Mouse (Mus musculus) ES-Bruce4 (cell line): Measurements from ENCODE around the gene Zfp408.

ENCODE experiments used
- CTCF ChIP-seq: IDR thresholded peaks from one replicate; pipeline ENCODE4 v1.8.1; 2011; ENCODE audit warnings: low read depth, low read length
- POLR2A ChIP-seq: IDR thresholded peaks from one replicate; pipeline ENCODE4 v1.8.1; 2011; ENCODE audit warnings: low read length; ENCODE audit not compliant: insufficient read depth

GRCm38 (mm10) chr2:91656774-91657173 is 7.2 kb upstream of the Zfp408 start:
- TF ChIP-seq POLR2A (no peak), CTCF (peak; percentile 73)
